Mouse (Mus musculus) spleen, postnatal 0 days (tissue): ENCODE data around the gene Gm20896. TPM values are rescaled to one million over a fixed set of nuclear protein-coding genes. Genes with fewer than 3 reads are reported as not detected.

ENCODE experiments used
- polyA plus RNA-seq: library from polyadenylated mRNA; unstranded; fragments of >200 nt; fragmentation: Nextera tagmentation; extraction: Ambion mirVana; gene quantifications from 2 replicates; pipeline ENCODE4 v1.2.1, GENCODE M21; 2015

The Gm20896 gene
- polyA plus RNA-seq, result not detected in 2 replicates

GRCm38 (mm10) chrY:35921426-35921825 is at the start of gene Gm20896:
Gene Gm20896, minus strand, starts transcription at chrY:35921526.

